Mouse (Mus musculus): Measurements from ENCODE around the gene Cryba2.

Gene Cryba2

GRCm38 (mm10) chr1:74893134-74893855 is at the start of gene Cryba2:
TSS of gene Cryba2 (minus strand) at chr1:74893143.
- no peak for DNase-seq (ENCODE audit: low spot score in 2 of 2)

- no peak for DNase-seq (ENCODE audit: low spot score in 2 of 2)
Measured at GRCm38 (mm10) chr1:74941651-74942360, 48.9 kb upstream of the Cryba2 start.

GRCm38 (mm10) chr1:74939762-74940161 is 46.8 kb upstream of the Cryba2 start:
- DNase-seq (ENCODE audit: low spot score in 2 of 2) = no peak

- DNase-seq (ENCODE audit: low spot score in 2 of 2) = no peak
Measured at GRCm38 (mm10) chr1:74936221-74936830, 43.4 kb upstream of the Cryba2 start.

GRCm38 (mm10) chr1:74935402-74935801 is 42.5 kb upstream of the Cryba2 start, which contains the start of gene Cfap65:
TSS of gene Cfap65 (minus strand) at chr1:74935599.
- no peak for DNase-seq (ENCODE audit: low spot score in 2 of 2)

- DNase-seq (ENCODE audit: low spot score in 2 of 2) = no peak
Measured at GRCm38 (mm10) chr1:74927621-74928296, 34.8 kb upstream of the Cryba2 start.

- no peak for DNase-seq (ENCODE audit: low spot score in 2 of 2)
Measured at GRCm38 (mm10) chr1:74926721-74927120, 33.8 kb upstream of the Cryba2 start.

GRCm38 (mm10) chr1:74924464-74924863 is 31.5 kb upstream of the Cryba2 start:
- no peak for DNase-seq (ENCODE audit: low spot score in 2 of 2)

GRCm38 (mm10) chr1:74915706-74916105 is 22.8 kb upstream of the Cryba2 start:
- no peak for DNase-seq (ENCODE audit: low spot score in 2 of 2)

- no peak for DNase-seq (ENCODE audit: low spot score in 2 of 2)
Measured at GRCm38 (mm10) chr1:74902191-74902590, 9.2 kb upstream of the Cryba2 start.

- no peak for DNase-seq (ENCODE audit: low spot score in 2 of 2)
Measured at GRCm38 (mm10) chr1:74901686-74902085, 8.7 kb upstream of the Cryba2 start.

GRCm38 (mm10) chr1:74900341-74901285 is 7.7 kb upstream of the Cryba2 start:
- DNase-seq (ENCODE audit: low spot score in 2 of 2) = no peak

- DNase-seq (ENCODE audit: low spot score in 2 of 2) = no peak
Measured at GRCm38 (mm10) chr1:74898656-74899431, 5.9 kb upstream of the Cryba2 start.

GRCm38 (mm10) chr1:74897976-74898375 is 5.0 kb upstream of the Cryba2 start:
- DNase-seq (ENCODE audit: low spot score in 2 of 2) = no peak

- peak; percentile 33 to 78 for DNase-seq (ENCODE audit: low spot score in 2 of 2)
Measured at GRCm38 (mm10) chr1:74894966-74895365, 2.0 kb upstream of the Cryba2 start.

GRCm38 (mm10) chr1:74892351-74893133 is 401 bp downstream of the Cryba2 start:
- DNase-seq (ENCODE audit: low spot score in 2 of 2) = no peak

GRCm38 (mm10) chr1:74891513-74891912 is 1.4 kb downstream of the Cryba2 start:
- no peak for DNase-seq (ENCODE audit: low spot score in 2 of 2)

GRCm38 (mm10) chr1:74885369-74886042 is 7.4 kb downstream of the Cryba2 start, which contains the start of gene Fev:
TSS of gene Fev (minus strand) at chr1:74885419.
- no peak for DNase-seq (ENCODE audit: low spot score in 2 of 2)

Measured in spleen, postnatal 4 days (tissue).